Mouse (Mus musculus): ENCODE measurements around the gene Mdm2. TPM values are rescaled to one million over a fixed set of nuclear protein-coding genes. Genes with fewer than 3 reads are reported as not detected.

Gene Mdm2
- polyA plus RNA-seq, 1 experiment, result 2.1 TPM

- Histone ChIP-seq H3K27me3 (ENCODE audit: control insufficient read depth) (no peaks in the 10 kb centered on the region), H3K4me1 (ENCODE audit: control insufficient read depth) (no peaks in the 10 kb centered on the region), H3K36me3 (ENCODE audit: control insufficient read depth) (no peaks in the 10 kb centered on the region), H3K9me3 (ENCODE audit: control insufficient read depth, low read length) (no peaks in the 10 kb centered on the region), H3K4me3 (replicated peaks) (no peak overlapping the region)
- TF ChIP-seq TAL1 (IDR thresholded peaks at IDR 0.05; ENCODE audit: low read length) (no peak), GATA1 (IDR thresholded peaks at IDR 0.05; ENCODE audit: low read length) (no peak)
Observed at GRCm38 (mm10) chr10:117647964-117648472, 62.5 kb downstream of the Mdm2 start.

- Histone ChIP-seq H3K4me1 (ENCODE audit: control insufficient read depth) (no peaks in the 10 kb centered on the region), H3K27me3 (ENCODE audit: control insufficient read depth) (no peaks in the 10 kb centered on the region), H3K4me3 (replicated peaks) (no peak overlapping the region), H3K9me3 (ENCODE audit: control insufficient read depth, low read length) (no peaks in the 10 kb centered on the region), H3K36me3 (ENCODE audit: control insufficient read depth) (no peaks in the 10 kb centered on the region)
- TF ChIP-seq GATA1 (IDR thresholded peaks at IDR 0.05; ENCODE audit: low read length) (no peak), TAL1 (IDR thresholded peaks at IDR 0.05; ENCODE audit: low read length) (no peak)
Observed at GRCm38 (mm10) chr10:117647158-117647505, 63.4 kb downstream of the Mdm2 start.

DNA sequence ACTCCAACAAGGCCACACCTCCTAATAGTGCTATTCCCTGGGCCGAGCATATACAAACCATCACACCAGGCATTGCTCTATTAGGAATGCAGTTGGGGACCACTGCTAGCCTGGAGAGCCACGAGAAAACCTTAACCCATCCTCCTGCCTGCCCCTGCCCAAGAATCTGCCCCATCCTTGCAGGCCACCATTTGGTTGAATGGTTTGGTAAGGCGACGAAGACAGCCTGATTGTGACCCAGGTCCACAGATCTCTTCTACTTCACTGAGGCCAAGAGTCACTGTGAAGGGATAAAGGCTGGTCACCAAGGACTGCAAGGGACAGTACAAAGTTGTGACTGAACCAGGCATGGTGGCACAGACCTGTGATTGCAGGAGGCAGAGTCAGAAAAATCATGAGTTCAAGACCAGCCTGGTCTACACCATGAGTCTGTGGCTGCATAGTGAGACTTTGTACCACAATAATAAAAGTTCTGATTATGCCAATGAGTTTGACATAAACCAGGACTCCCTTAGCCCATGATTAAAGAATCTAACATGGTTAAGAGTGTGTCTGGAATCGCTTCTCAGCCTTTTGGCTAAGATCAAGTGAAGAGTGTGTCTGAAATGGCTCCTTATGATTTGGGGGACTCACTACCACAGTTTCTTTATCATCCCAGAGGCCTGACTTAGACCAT is 63.9 kb downstream of the Mdm2 start:
- TF ChIP-seq GATA1 (IDR thresholded peaks at IDR 0.05; ENCODE audit: low read length) (no peak), TAL1 (IDR thresholded peaks at IDR 0.05; ENCODE audit: low read length) (no peak)
- H3K9me3 ChIP-seq (ENCODE audit: control insufficient read depth, low read length), result no peaks in the 10 kb centered on the region

DNA sequence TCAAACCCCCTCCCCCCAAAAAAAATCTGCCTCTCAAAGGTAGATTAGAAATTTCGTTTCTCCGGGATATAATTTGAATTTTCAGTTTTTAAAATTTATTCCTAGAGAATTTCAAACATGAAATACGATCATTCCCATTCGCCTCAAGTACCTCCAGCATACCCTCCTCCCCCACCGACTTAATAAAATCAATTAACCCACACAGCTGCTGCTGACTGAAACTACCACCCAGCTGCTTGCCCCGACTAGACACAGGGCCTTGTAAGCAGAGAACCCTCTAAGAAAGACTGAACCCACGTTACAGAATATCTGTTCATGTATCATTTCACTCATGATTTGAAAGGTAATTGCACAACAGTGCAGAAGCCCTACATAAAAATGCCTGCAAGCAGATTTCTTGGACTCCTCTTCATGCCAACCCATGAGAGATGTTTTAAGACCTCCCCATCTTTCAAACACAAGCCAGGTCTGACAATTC is 65.0 kb downstream of the Mdm2 start:
- Histone ChIP-seq H3K27me3 (ENCODE audit: control insufficient read depth) (no peaks in the 10 kb centered on the region), H3K4me1 (ENCODE audit: control insufficient read depth) (no peaks in the 10 kb centered on the region), H3K4me3 (replicated peaks) (no peak overlapping the region), H3K9me3 (ENCODE audit: control insufficient read depth, low read length) (no peaks in the 10 kb centered on the region), H3K36me3 (ENCODE audit: control insufficient read depth) (no peaks in the 10 kb centered on the region)
- TF ChIP-seq GATA1 (IDR thresholded peaks at IDR 0.05; ENCODE audit: low read length) (no peak), TAL1 (IDR thresholded peaks at IDR 0.05; ENCODE audit: low read length) (no peak)

More for the DNA sequence above, 63.9 kb downstream of the Mdm2 start:
- Histone ChIP-seq H3K27me3 (ENCODE audit: control insufficient read depth) (no peaks in the 10 kb centered on the region), H3K4me3 (replicated peaks) (no peak overlapping the region), H3K4me1 (ENCODE audit: control insufficient read depth) (no peaks in the 10 kb centered on the region), H3K36me3 (ENCODE audit: control insufficient read depth) (no peaks in the 10 kb centered on the region)

DNA sequence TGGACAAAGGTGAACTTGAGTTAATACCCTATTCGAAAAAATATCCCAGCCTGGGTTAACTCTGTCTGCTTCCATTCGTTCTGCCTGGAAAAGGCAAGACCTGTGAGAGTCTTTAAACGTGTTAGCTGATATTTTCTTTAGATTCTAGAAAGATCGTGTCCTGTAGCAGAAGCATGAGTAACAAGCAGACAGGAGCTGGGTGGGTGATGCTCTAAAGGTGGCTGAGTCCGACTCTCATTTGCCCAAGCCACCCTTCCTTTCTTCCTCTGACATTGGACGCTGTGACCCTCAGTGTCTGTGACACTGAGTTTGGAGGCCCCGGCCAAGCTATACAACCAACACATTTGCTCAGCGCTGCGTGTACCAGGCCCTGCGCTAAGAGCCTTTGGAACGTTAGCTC is 65.7 kb downstream of the Mdm2 start:
- TF ChIP-seq TAL1 (IDR thresholded peaks at IDR 0.05; ENCODE audit: low read length) (no peak), GATA1 (IDR thresholded peaks at IDR 0.05; ENCODE audit: low read length) (no peak)
- no peaks in the 10 kb centered on the region for H3K9me3 ChIP-seq (ENCODE audit: control insufficient read depth, low read length)
- H3K4me1 ChIP-seq (ENCODE audit: control insufficient read depth), result peaks cover 3% of the 10 kb centered on the region; the same call in 1 of the 2 replicates
- no peaks in the 10 kb centered on the region for H3K27me3 ChIP-seq (ENCODE audit: control insufficient read depth)
- no peak overlapping the region for H3K4me3 ChIP-seq (replicated peaks)
- no peaks in the 10 kb centered on the region for H3K36me3 ChIP-seq (ENCODE audit: control insufficient read depth)

DNA sequence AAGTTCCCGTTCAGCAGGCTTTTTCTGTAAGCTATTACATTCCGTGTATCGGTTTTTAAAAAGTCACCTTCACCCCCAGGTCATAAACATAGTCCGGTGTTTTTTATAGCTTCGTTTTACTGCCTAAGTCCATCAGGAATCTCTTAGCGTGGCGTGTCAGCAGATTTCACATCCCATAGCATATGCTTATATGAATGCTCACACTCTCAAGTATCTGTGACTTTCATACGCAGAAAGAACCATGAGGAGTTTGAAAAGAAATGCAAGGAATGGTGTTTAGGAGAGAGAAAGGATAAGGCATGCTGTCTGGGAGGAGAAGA is 66.2 kb downstream of the Mdm2 start:
- Histone ChIP-seq H3K27me3 (ENCODE audit: control insufficient read depth) (no peaks in the 10 kb centered on the region), H3K4me3 (replicated peaks) (no peak overlapping the region), H3K36me3 (ENCODE audit: control insufficient read depth) (no peaks in the 10 kb centered on the region), H3K9me3 (ENCODE audit: control insufficient read depth, low read length) (no peaks in the 10 kb centered on the region), H3K4me1 (ENCODE audit: control insufficient read depth) (peaks cover 3% of the 10 kb centered on the region; the same call in 1 of the 2 replicates)
- TF ChIP-seq GATA1 (IDR thresholded peaks at IDR 0.05; ENCODE audit: low read length) (no peak), TAL1 (IDR thresholded peaks at IDR 0.05; ENCODE audit: low read length) (no peak)

DNA sequence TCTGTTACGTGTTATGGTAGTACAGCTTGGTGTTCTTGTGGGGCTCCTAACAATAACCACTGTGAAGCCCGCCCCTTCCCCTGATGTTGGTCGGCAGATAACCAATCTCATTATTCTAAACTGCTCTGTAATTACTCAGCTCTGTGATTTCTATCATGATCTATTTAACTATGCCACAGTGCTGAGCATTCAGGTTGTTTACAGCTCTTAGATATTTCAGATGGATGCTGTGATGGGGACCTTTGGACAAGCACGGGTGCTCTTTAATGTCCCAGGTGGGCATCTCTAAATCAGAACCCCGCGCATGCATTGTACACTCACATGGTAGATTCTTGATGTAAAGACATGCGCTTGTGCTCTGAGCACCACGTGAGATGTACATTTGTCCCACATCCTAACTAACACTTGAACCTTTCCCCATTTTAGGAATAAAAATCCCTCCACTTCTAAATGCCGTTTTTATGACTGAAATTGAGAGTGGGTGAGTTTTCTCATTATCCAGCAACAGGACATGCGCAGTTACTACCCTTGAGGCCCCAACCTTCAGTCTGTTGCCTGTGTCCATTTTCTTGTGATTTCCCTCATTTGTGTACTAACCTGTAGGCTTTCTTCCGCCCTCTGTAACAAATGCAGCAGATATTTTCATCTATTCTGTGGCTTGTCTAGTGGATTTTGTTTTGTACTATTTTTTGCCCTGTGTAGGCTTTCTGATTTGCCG is 66.7 kb downstream of the Mdm2 start:
- H3K36me3 ChIP-seq (ENCODE audit: control insufficient read depth), result no peaks in the 10 kb centered on the region

DNA sequence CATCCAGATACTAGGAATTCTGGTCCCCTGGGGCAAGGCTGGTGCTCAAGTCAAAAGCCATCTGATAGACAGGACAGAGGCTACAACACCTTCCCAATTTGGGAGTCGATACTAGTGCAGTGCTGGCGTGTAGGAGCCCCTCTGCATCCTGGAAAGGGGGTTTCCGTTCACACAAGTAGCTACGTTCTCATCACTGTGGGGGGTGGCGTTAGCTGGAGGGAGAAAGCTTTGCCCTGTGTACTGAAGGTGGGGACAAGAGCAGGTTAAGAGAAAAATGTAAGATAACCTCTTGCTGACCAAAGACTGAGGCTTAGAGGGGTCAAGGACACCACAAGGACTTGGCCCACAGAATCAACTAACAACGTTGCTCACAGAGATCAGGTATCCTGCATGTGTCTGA is 67.3 kb downstream of the Mdm2 start:
- Histone ChIP-seq H3K27me3 (ENCODE audit: control insufficient read depth) (no peaks in the 10 kb centered on the region), H3K4me1 (ENCODE audit: control insufficient read depth) (peaks cover 3% of the 10 kb centered on the region; the same call in 1 of the 2 replicates), H3K36me3 (ENCODE audit: control insufficient read depth) (no peaks in the 10 kb centered on the region), H3K4me3 (replicated peaks) (no peak overlapping the region), H3K9me3 (ENCODE audit: control insufficient read depth, low read length) (no peaks in the 10 kb centered on the region)
- TF ChIP-seq GATA1 (IDR thresholded peaks at IDR 0.05; ENCODE audit: low read length) (no peak), TAL1 (IDR thresholded peaks at IDR 0.05; ENCODE audit: low read length) (no peak)

More for the DNA sequence above, 66.7 kb downstream of the Mdm2 start:
- TF ChIP-seq GATA1 (IDR thresholded peaks at IDR 0.05; ENCODE audit: low read length), result no peak
- TF ChIP-seq TAL1 (IDR thresholded peaks at IDR 0.05; ENCODE audit: low read length), result no peak
- no peaks in the 10 kb centered on the region for H3K27me3 ChIP-seq (ENCODE audit: control insufficient read depth)
- H3K4me1 ChIP-seq (ENCODE audit: control insufficient read depth), result peaks cover 3% of the 10 kb centered on the region; the same call in 1 of the 2 replicates
- H3K4me3 ChIP-seq (replicated peaks), result no peak overlapping the region
- H3K9me3 ChIP-seq (ENCODE audit: control insufficient read depth, low read length), result no peaks in the 10 kb centered on the region

- no peaks in the 10 kb centered on the region for H3K27me3 ChIP-seq (ENCODE audit: control insufficient read depth)
- H3K9me3 ChIP-seq (ENCODE audit: control insufficient read depth, low read length), result no peaks in the 10 kb centered on the region
- H3K4me1 ChIP-seq (ENCODE audit: control insufficient read depth), result peaks cover 3% of the 10 kb centered on the region; the same call in 1 of the 2 replicates
- H3K4me3 ChIP-seq (replicated peaks), result no peak overlapping the region
- TF ChIP-seq TAL1 (IDR thresholded peaks at IDR 0.05; ENCODE audit: low read length) (no peak), GATA1 (IDR thresholded peaks at IDR 0.05; ENCODE audit: low read length) (no peak)
- no peaks in the 10 kb centered on the region for H3K36me3 ChIP-seq (ENCODE audit: control insufficient read depth)
Observed at GRCm38 (mm10) chr10:117642491-117643262, 67.9 kb downstream of the Mdm2 start.

Measured in erythroblast, embryonic 14.5 days (primary cell).